Mouse (Mus musculus) G1E (cell line): ENCODE measurements around the gene Zfp992. TPM values are rescaled to one million over a fixed set of nuclear protein-coding genes. Genes with fewer than 3 reads are reported as not detected.
"Not testable (repeated sequence)": the region's sequence is repeated elsewhere in the genome, so short reads cannot be mapped to it uniquely, and the experiment has no call there.

Experiments used
- ATAC-seq: 2 replicates; pipeline ENCODE4 v1.8.0; 2016; ENCODE audit warnings: mild to moderate bottlenecking; ENCODE audit not compliant: insufficient number of reproducible peaks, poor library complexity, low FRiP score, severe bottlenecking; ENCODE audit errors: extremely low read depth
- DNase-seq: peaks from one replicate; pipeline ENCODE4 v3.0.0; 2012; ENCODE audit warnings: low spot score
- H3K27me3 ChIP-seq: 2 replicates; pipeline ENCODE4 v1.6.1; 2012; ENCODE audit warnings: mild to moderate bottlenecking, low read length, inconsistent platforms; ENCODE audit not compliant: insufficient read depth
- H3K36me3 ChIP-seq: replicated peaks from 2 replicates; pipeline ENCODE3; 2012; ENCODE audit warnings: mild to moderate bottlenecking, inconsistent platforms
- H3K4me1 ChIP-seq: 2 replicates; pipeline ENCODE4 v1.6.1; 2012; ENCODE audit warnings: low read depth, low read length, inconsistent platforms, mixed read lengths; ENCODE audit not compliant: insufficient read depth
- H3K4me3 ChIP-seq: 2 replicates; pipeline ENCODE4 v1.5.1; 2012; ENCODE audit warnings: low read depth, mild to moderate bottlenecking, inconsistent platforms, low read length, moderate library complexity, mixed read lengths
- H3K9me3 ChIP-seq: replicated peaks from 2 replicates; pipeline ENCODE4 v1.6.1; 2012; ENCODE audit warnings: inconsistent platforms
- CTCF ChIP-seq: IDR thresholded peaks from 2 replicates; pipeline ENCODE4 v1.5.1; 2012; ENCODE audit warnings: low read depth, low read length, inconsistent platforms, mixed read lengths
- GATA1 ChIP-seq: IDR thresholded peaks from 2 replicates; pipeline ENCODE4 v1.6.1; 2012; ENCODE audit warnings: borderline replicate concordance, low read length, inconsistent platforms, mixed read lengths
- GATA2 ChIP-seq: IDR thresholded peaks from 2 replicates; pipeline ENCODE4 v1.6.1; 2012; ENCODE audit warnings: low read depth, low read length, inconsistent platforms, borderline replicate concordance
- POLR2AphosphoS5 ChIP-seq: IDR thresholded peaks from 2 replicates; pipeline ENCODE4 v1.6.1; 2012; ENCODE audit warnings: low read depth, low read length, inconsistent platforms; ENCODE audit not compliant: insufficient replicate concordance
- TAL1 ChIP-seq: conservative IDR thresholded peaks from 2 replicates; pipeline ENCODE4 v1.6.1; 2012; ENCODE audit warnings: low read depth, low read length, inconsistent platforms, mixed read lengths
- polyA plus RNA-seq: library from polyadenylated mRNA; stranded (reverse); fragments of >175 nt; gene quantifications from 2 replicates; pipeline ENCODE4 v1.2.3, GENCODE M21; 2012
- total RNA-seq, 2 experiments: library from RNA; stranded (forward) in 1 of 2; stranded (reverse) in 1 of 2; fragments of 200-1000 nt in 1 of 2; fragments of >200 nt in 1 of 2; fragmentation: Nextera tagmentation in 1 of 2; gene quantifications; 2 replicates each; pipeline ENCODE4 v1.2.3; 2014 to 2017

Zfp992 gene
- total and polyA plus RNA-seq, 3 experiments, result 0.53 to 11.9 (median 5.3) TPM

GRCm38 (mm10) chr4:146452576-146452975, 3.8 kb downstream of the Zfp992 start:
- H3K4me3 ChIP-seq, H3K27me3 ChIP-seq, H3K4me1 ChIP-seq, H3K36me3 ChIP-seq, ATAC-seq, DNase-seq: not testable (repeated sequence)
- H3K9me3 ChIP-seq, result peaks cover 42% of the 10 kb centered on the region
- 0 out of 2 replicates have a peak, but pooled peaks have one; percentile 34 for TF ChIP-seq GATA2

- H3K4me3 ChIP-seq, DNase-seq, H3K36me3 ChIP-seq, H3K4me1 ChIP-seq, H3K27me3 ChIP-seq: not testable (repeated sequence)
- ATAC-seq, result peak; percentile 6; the same call in 1 of the 2 replicates
- H3K9me3 ChIP-seq, result peaks cover 44% of the 10 kb centered on the region
Measured at GRCm38 (mm10) chr4:146454170-146454569, 5.3 kb downstream of the Zfp992 start.

- Histone ChIP-seq H3K9me3 (peaks cover 43% of the 10 kb centered on the region), H3K4me3 (no peak overlapping the region), H3K36me3 (peaks cover 4% of the 10 kb centered on the region), H3K27me3 (no peaks in the 10 kb centered on the region), H3K4me1 (no peaks in the 10 kb centered on the region)
- no peak for DNase-seq
- no peak for ATAC-seq
- TF ChIP-seq TAL1, result no peak
- no peak for TF ChIP-seq GATA2
- no peak for TF ChIP-seq CTCF
- no peak for TF ChIP-seq GATA1
- TF ChIP-seq POLR2AphosphoS5, result no peak
Measured at GRCm38 (mm10) chr4:146454896-146455295, 6.1 kb downstream of the Zfp992 start.

GRCm38 (mm10) chr4:146455321-146455721, 6.5 kb downstream of the Zfp992 start:
- Histone ChIP-seq H3K27me3 (no peaks in the 10 kb centered on the region), H3K4me3 (no peak overlapping the region), H3K4me1 (no peaks in the 10 kb centered on the region), H3K9me3 (peaks cover 43% of the 10 kb centered on the region), H3K36me3 (peaks cover 4% of the 10 kb centered on the region)
- DNase-seq, result no peak
- TF ChIP-seq CTCF, result no peak
- TF ChIP-seq GATA1, result no peak
- no peak for TF ChIP-seq GATA2
- TF ChIP-seq POLR2AphosphoS5, result no peak
- no peak for TF ChIP-seq TAL1
- no peak for ATAC-seq

DNA sequence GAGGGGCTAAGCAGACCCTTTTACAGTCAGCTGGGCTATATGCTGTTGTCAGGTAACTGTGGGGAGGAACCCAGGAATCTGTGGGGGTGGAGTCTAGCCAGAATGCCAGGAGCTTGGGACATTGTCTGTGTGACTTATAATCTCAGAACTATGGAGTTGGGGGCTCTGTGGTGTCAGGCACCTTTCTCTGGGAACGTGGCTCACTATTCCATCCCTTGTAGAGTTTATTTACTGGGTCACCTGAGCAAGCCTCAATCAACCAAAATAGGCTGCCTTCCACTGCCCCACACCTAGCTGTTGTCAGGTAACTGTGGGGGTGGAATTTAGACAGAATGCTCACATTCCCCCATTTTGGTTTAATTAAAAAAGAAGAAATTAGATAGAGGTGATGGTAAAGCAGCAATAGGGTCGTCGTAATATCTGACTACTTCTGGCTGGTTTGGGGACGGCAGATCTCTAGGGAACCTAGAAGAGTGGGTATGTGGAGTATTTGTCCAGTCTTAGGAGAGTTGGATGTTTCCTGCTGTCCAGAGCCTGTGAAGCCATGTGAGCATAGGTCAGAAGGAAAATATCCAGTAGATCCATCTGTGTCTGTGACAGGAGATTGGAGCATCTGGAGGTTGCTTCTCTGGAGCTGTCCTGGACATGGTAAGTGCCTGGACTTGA, 7.4 kb downstream of the Zfp992 start:
- TF ChIP-seq GATA2 (no peak), POLR2AphosphoS5 (no peak), TAL1 (no peak), CTCF (no peak), GATA1 (no peak)
- ATAC-seq, result peak; percentile 10; the same call in 1 of the 2 replicates
- Histone ChIP-seq H3K27me3 (no peaks in the 10 kb centered on the region), H3K36me3 (peaks cover 4% of the 10 kb centered on the region), H3K4me1 (no peaks in the 10 kb centered on the region), H3K4me3 (no peak overlapping the region), H3K9me3 (peaks cover 46% of the 10 kb centered on the region)
- DNase-seq, result no peak

DNA sequence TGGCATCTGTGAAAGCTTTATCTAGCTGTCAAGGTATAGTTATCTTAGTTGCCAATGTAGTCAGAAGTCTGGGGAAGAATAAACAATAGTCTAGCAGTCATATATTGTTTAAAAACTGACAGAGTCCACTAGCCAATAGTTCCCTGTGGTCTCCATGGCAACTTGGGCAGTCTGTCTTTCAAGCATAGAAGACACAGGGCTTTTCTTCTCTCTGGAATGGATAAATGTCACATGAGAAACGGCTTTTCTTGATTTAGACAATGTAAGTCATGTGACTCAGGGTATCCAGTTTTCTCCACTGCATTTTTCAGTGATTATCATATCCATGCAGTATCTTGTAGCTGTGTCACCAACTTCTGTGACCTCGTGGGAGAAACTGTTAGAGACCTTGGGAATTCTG, 8.3 kb downstream of the Zfp992 start:
- peaks cover 46% of the 10 kb centered on the region for H3K9me3 ChIP-seq
- H3K4me1 ChIP-seq, result no peaks in the 10 kb centered on the region
- no peaks in the 10 kb centered on the region for H3K27me3 ChIP-seq
- H3K36me3 ChIP-seq, result peaks cover 4% of the 10 kb centered on the region
- ATAC-seq, result no peak
- TF ChIP-seq POLR2AphosphoS5, result no peak
- no peak for TF ChIP-seq GATA2
- no peak for TF ChIP-seq CTCF
- 0 out of 2 replicates have a peak, but pooled peaks have one; percentile 19 for TF ChIP-seq TAL1
- TF ChIP-seq GATA1, result no peak
- DNase-seq, result no peak
- no peak overlapping the region for H3K4me3 ChIP-seq

DNA sequence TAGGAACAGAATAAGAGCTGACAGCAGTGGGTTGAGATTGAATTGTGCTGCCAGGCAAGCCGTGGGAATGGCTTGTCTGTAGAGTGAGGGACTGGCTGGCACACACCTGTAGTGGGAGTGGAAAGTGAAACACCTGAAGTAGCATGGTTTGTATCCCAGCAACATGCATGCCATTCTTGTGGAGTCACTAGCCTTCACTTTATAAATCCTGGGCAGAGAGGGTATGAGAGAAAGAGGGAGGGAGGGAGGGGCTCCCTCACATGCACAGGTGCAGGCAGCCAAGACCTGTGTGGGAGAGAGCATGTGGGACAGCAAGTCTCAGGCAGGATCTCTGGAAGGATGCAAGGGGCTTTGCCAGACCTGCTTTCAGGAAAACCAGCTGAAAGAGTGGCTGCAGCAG, 8.9 kb downstream of the Zfp992 start:
- TF ChIP-seq CTCF (no peak), TAL1 (peak; percentile 13; the same call in 1 of the 2 replicates)
- DNase-seq (no peak), ATAC-seq (no peak)
- H3K27me3 ChIP-seq, result no peaks in the 10 kb centered on the region
- no peaks in the 10 kb centered on the region for H3K4me1 ChIP-seq
- peaks cover 4% of the 10 kb centered on the region for H3K36me3 ChIP-seq
- peaks cover 42% of the 10 kb centered on the region for H3K9me3 ChIP-seq
- H3K4me3 ChIP-seq, result no peak overlapping the region

DNA sequence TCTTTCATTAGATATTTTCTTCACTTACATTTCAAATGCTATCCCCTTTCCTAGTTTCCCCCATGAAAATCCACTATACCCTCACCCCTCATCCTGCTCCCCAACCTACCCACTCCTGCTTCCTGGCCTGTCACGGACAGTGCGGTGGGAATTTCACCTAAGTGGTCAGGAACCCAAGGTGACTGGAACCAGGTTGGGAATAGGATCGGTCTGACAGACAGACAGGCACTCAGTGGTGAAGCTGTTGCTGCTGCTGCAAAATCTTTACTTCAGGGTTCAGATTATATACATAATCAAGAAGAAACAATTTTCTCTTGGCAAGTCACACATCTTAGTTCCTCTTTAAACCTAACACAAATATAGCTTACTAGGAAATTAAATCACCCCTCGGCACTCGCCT, 11.0 kb downstream of the Zfp992 start:
- H3K4me1 ChIP-seq, H3K4me3 ChIP-seq, ATAC-seq, H3K27me3 ChIP-seq, DNase-seq, H3K36me3 ChIP-seq: not testable (repeated sequence)
- H3K9me3 ChIP-seq, result peaks cover 43% of the 10 kb centered on the region

GRCm38 (mm10) chr4:146460685-146461084, 11.9 kb downstream of the Zfp992 start:
- not testable (repeated sequence) for ATAC-seq
- peaks cover 37% of the 10 kb centered on the region for H3K9me3 ChIP-seq

More at GRCm38 (mm10) chr4:146460685-146461084, 11.9 kb downstream of the Zfp992 start:
- not testable (repeated sequence) for DNase-seq, H3K4me1 ChIP-seq, H3K27me3 ChIP-seq, H3K4me3 ChIP-seq, H3K36me3 ChIP-seq
